Mouse (Mus musculus) gastrocnemius, postnatal 25 days (tissue): ENCODE measurements around the gene Gse1. TPM values are rescaled to one million over a fixed set of nuclear protein-coding genes. Genes with fewer than 3 reads are reported as not detected.

Experiments used
- DNase-seq: peaks from one replicate; pipeline ENCODE4 v3.0.0; 2022
- microRNA-seq, 2 experiments: library from miRNA; unstranded; fragments of <30 nt; microRNA quantifications; one replicate each; pipeline ENCODE4 v1.2.0; 2021; ENCODE audit warnings: borderline replicate concordance in 2 of 2
- total RNA-seq, 2 experiments: library from RNA; stranded (reverse); gene quantifications; 1 replicate in 1 of 2; 2 replicates in 1 of 2; pipeline ENCODE4 v1.2.3; 2021

Gene Gse1
- total RNA-seq, 2 experiments from 2014 or later: 23.1 to 27.1 TPM

DNA sequence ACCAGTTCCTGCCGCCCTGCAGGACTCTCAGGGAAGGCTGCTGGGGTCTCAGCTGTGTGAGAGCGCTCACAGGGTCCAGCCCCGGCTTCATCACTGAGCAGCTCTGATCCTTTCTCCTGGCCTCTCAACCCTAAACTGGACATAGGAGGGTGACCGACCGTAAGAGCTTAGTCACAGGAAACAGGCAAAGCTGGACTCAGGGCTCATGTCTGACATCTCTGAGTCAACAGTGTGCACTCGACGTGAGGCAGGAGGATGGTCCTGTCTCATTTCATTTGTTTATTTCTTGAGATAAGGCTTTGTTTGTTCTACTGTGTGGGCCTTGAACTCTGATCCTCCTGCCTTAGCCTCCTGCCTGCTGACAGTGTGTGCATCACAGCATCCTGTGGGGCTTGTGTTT is 392.2 kb downstream of the Gse1 start:
- DNase-seq: no peak

- DNase-seq: no peak
These were observed 393.9 kb downstream of the Gse1 start for GRCm38 (mm10) chr8:120622161-120622560.

DNA sequence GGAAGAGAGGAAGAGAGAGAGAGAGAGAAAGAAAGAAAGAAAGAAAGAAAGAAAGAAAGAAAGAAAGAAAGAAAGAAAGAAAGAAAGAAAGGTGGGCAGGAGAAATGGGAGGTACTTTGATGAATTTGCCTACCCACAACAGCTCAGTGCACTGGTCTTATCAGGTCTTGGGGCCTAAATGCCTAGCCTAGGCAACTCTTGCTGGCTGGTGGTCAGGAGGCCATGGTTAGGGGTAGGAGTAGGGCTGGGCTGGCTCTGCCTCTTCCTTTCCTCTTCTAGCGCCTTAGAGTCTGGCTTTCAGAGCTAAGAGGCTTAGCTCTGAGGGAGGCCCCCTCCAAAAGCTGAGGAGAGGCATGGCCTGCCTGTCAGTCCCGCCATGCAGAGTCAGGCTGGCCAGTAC is 395.4 kb downstream of the Gse1 start:
- no peak for DNase-seq

GRCm38 (mm10) chr8:120626461-120626860 is 398.2 kb downstream of the Gse1 start:
- DNase-seq: no peak

DNA sequence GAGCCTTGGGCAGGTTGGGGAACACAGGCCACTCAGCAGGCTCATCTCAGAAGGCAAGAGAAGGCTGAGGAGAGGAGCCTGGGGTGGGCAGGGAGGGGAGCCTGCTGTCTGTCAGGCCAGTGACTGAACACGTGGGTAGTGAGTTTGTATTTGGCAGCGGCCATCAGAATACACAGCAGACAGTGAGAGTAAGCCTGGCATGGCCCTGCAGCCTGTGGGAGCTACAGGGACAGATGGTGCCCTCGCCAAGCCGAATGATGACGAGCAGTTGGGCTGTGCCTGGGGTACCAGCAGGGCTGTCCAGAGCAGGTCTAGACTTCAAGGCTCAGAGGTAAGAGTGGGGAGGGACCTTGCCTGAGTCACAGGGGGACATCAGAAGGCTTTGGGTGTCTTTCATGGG is 399.0 kb downstream of the Gse1 start:
- DNase-seq: no peak

- DNase-seq: no peak
These were observed 401.8 kb downstream of the Gse1 start for GRCm38 (mm10) chr8:120630031-120630430.

- no peak for DNase-seq
These were observed 402.6 kb downstream of the Gse1 start for GRCm38 (mm10) chr8:120630848-120631247.

Small RNA genes within 50 kb of the gene (microRNA-seq; reads per million reads assigned to microRNA genes)
- 0 reads per million in 2 experiments for gene Gm22715
- gene Mir7687: 0 to 0.79 reads per million in 2 experiments

Other genes with a start within 250 kb of the Gse1 start
- gene Crispld2, start 236.0 kb upstream of the Gse1 start, total RNA-seq: 1 to 10 TPM; 5.2 to 8.3 TPM
- gene Zdhhc7, start 127.0 kb upstream of the Gse1 start, total RNA-seq: 10 to 100 TPM; 24.9 to 26.2 TPM
- 10 to 100 TPM; 23.6 to 27.6 TPM for gene 6430548M08Rik, start 114.3 kb upstream of the Gse1 start, total RNA-seq
- gene Fam92b, start 51.0 kb upstream of the Gse1 start, total RNA-seq: not detected